Mouse (Mus musculus) heart, postnatal 10 days (tissue): ENCODE data around the gene Hells. TPM values are rescaled to one million over a fixed set of nuclear protein-coding genes. Genes with fewer than 3 reads are reported as not detected.

Experiments used
- DNase-seq, 2 experiments: peaks; one replicate each; pipeline ENCODE4 v3.0.0; 2021
- intact Hi-C: fragments of 180-260 bp; cut with DNase I; formaldehyde crosslinking; loops from one replicate; pipeline ENCODE4 v1.15.1; 2025
- microRNA-seq, 2 experiments: library from miRNA; unstranded; fragments of <30 nt; microRNA quantifications; one replicate each; pipeline ENCODE4 v1.2.0; 2022
- total RNA-seq, 2 experiments: library from RNA; stranded (reverse); gene quantifications; 2 replicates each; pipeline ENCODE4 v1.2.3; 2021

Gene Hells
- total RNA-seq, 2 experiments from 2014 or later: 6.7 to 9.2 TPM

- intact Hi-C loops: no loop called here
- no peak for DNase-seq
These were observed 74.4 kb downstream of the Hells start for GRCm38 (mm10) chr19:39005132-39005531.

GRCm38 (mm10) chr19:39006715-39007114, 76.0 kb downstream of the Hells start, which contains the start of gene Cyp2c55:
Cyp2c55 (plus strand) TSS chr19:39007019.
- intact Hi-C loops: no loop called here
- no peak for DNase-seq

Small RNAs within 50 kb of the gene (microRNA-seq; reads per million reads assigned to microRNA genes)
- gene Gm23800: 0 reads per million in 2 experiments

Other genes with a start within 250 kb of the Hells start
- gene Noc3l, start 111.7 kb upstream of the Hells start, total RNA-seq: 1 to 10 TPM; 8.0 to 8.9 TPM
- 1 to 10 TPM; 6.8 to 6.9 TPM for gene Tbc1d12, start 94.3 kb upstream of the Hells start, total RNA-seq
- gene Cyp2c55, start 76.1 kb downstream of the Hells start, total RNA-seq: not detected
- not detected for gene Cyp2c65, start 130.1 kb downstream of the Hells start, total RNA-seq
- not detected for gene Cyp2c66, start 183.0 kb downstream of the Hells start, total RNA-seq